Mouse (Mus musculus): ENCODE measurements around the gene Sesn2.

Gene Sesn2

GRCm38 (mm10) chr4:132482104-132482503 is 28.2 kb downstream of the Sesn2 start:
- WGBS: 76% methylated on average over 3 of the region's 3 CpGs

GRCm38 (mm10) chr4:132477833-132478232 is 32.5 kb downstream of the Sesn2 start:
- WGBS: 93% methylated on average over 8 of the region's 8 CpGs

GRCm38 (mm10) chr4:132475895-132476878 is 34.1 kb downstream of the Sesn2 start:
- WGBS: 84% methylated on average over 13 of the region's 13 CpGs

GRCm38 (mm10) chr4:132474631-132475030 is 35.7 kb downstream of the Sesn2 start:
- WGBS: 71% methylated on average over 4 of the region's 4 CpGs

GRCm38 (mm10) chr4:132473411-132473810 is 36.9 kb downstream of the Sesn2 start:
- 88% methylated on average over 9 of the region's 9 CpGs for WGBS

GRCm38 (mm10) chr4:132469873-132470272 is 40.4 kb downstream of the Sesn2 start:
- 46% methylated on average over 3 of the region's 3 CpGs for WGBS

GRCm38 (mm10) chr4:132464255-132464613 is 46.1 kb downstream of the Sesn2 start:
- 2% methylated on average over 5 of the region's 5 CpGs for WGBS

- under 1% methylated on average over 44 of the region's 44 CpGs for WGBS
Measured at GRCm38 (mm10) chr4:132463430-132464254, 46.7 kb downstream of the Sesn2 start, which contains the start of gene Med18. Med18 (minus strand) TSS chr4:132463921.

GRCm38 (mm10) chr4:132462836-132463235 is 47.5 kb downstream of the Sesn2 start:
- 4% methylated on average over 11 of the region's 11 CpGs for WGBS

GRCm38 (mm10) chr4:132460225-132460624 is 50.1 kb downstream of the Sesn2 start:
- WGBS: 89% methylated on average over 8 of the region's 8 CpGs

GRCm38 (mm10) chr4:132455561-132455960 is 54.7 kb downstream of the Sesn2 start:
- WGBS: 97% methylated on average over 6 of the region's 6 CpGs

- 90% methylated on average over 3 of the region's 3 CpGs for WGBS
Measured at GRCm38 (mm10) chr4:132455146-132455545, 55.2 kb downstream of the Sesn2 start.

GRCm38 (mm10) chr4:132454216-132454615 is 56.1 kb downstream of the Sesn2 start:
- WGBS: 84% methylated on average over 6 of the region's 6 CpGs

- WGBS: 85% methylated on average over 3 of the region's 3 CpGs
Measured at GRCm38 (mm10) chr4:132449778-132450177, 60.5 kb downstream of the Sesn2 start.

GRCm38 (mm10) chr4:132446105-132446504 is 64.2 kb downstream of the Sesn2 start:
- 85% methylated on average over 12 of the region's 12 CpGs for WGBS

- 86% methylated on average over 8 of the region's 8 CpGs for WGBS
Measured at GRCm38 (mm10) chr4:132444516-132444915, 65.8 kb downstream of the Sesn2 start.

Data from cerebral cortex, adult 2 months (tissue).